Mouse (Mus musculus) embryonic facial prominence, embryonic 11.5 days (tissue): ENCODE measurements around the gene Nf1. TPM values are rescaled to one million over a fixed set of nuclear protein-coding genes. Genes with fewer than 3 reads are reported as not detected.

Experiments
- ATAC-seq: fragments of 200-750 bp; cut with Nextera tagmentation; replicated peaks from 2 replicates; pipeline ENCODE4 v1.8.0; 2017; ENCODE audit warnings: low read depth; ENCODE audit not compliant: insufficient number of reproducible peaks, low FRiP score, low TSS enrichment
- DNase-seq: peaks from one replicate; pipeline ENCODE4 v3.0.0-alpha.2; 2015; ENCODE audit warnings: low spot score
- H3K27ac ChIP-seq: fragments of 300-500 bp; sonication (generic); replicated peaks from 2 replicates; pipeline ENCODE4 v1.5.1; 2014; ENCODE audit warnings: mild to moderate bottlenecking, low read depth, low read length, control low read depth
- H3K27me3 ChIP-seq: fragments of 300-500 bp; sonication (generic); 2 replicates; pipeline ENCODE4 v1.6.1; 2014; ENCODE audit warnings: mild to moderate bottlenecking, low read length, moderate library complexity, mixed read lengths; ENCODE audit not compliant: control insufficient read depth, insufficient read depth
- H3K36me3 ChIP-seq: fragments of 300-500 bp; sonication (generic); replicated peaks from 2 replicates; pipeline ENCODE4 v1.6.1; 2014; ENCODE audit warnings: low read depth, mild to moderate bottlenecking, low read length, moderate library complexity, mixed read lengths; ENCODE audit not compliant: control insufficient read depth, insufficient read depth
- H3K4me1 ChIP-seq: fragments of 300-500 bp; sonication (generic); 2 replicates; pipeline ENCODE4 v1.6.1; 2014; ENCODE audit warnings: low read length, mixed read lengths; ENCODE audit not compliant: control insufficient read depth, insufficient read depth
- H3K4me2 ChIP-seq: fragments of 300-500 bp; sonication (generic); 2 replicates; pipeline ENCODE4 v1.6.1; 2014; ENCODE audit warnings: low read depth, mild to moderate bottlenecking, control low read depth, low read length, moderate library complexity
- H3K4me3 ChIP-seq: fragments of 300-500 bp; sonication (generic); 2 replicates; pipeline ENCODE4 v1.5.1; 2014; ENCODE audit warnings: low read depth, low read length, control low read depth
- H3K9ac ChIP-seq: fragments of 300-500 bp; sonication (generic); replicated peaks from 2 replicates; pipeline ENCODE4 v1.6.1; 2014; ENCODE audit warnings: mild to moderate bottlenecking, control low read depth, low read length
- H3K9me3 ChIP-seq: fragments of 300-500 bp; sonication (generic); replicated peaks from 2 replicates; pipeline ENCODE4 v1.6.1; 2016; ENCODE audit warnings: mild to moderate bottlenecking, low read length, inconsistent platforms, mixed read lengths; ENCODE audit not compliant: control insufficient read depth
- WGBS: fragments of 180-500 bp; shearing (Covaris S2); extraction: QIAGEN DNeasy Blood & Tissue Kit; methylation state at CpG from one replicate; pipeline ENCODE4 v1.1.7; 2014; 5-methylcytosine and 5-hydroxymethylcytosine counted together
- polyA plus RNA-seq: library from polyadenylated mRNA; unstranded; fragments of >200 nt; fragmentation: Nextera tagmentation; extraction: Ambion mirVana; gene quantifications from 2 replicates; pipeline ENCODE4 v1.2.1, GENCODE M21; 2014

Gene Nf1
- polyA plus RNA-seq, 1 experiment from 2014 or later: 8.1 TPM

DNA sequence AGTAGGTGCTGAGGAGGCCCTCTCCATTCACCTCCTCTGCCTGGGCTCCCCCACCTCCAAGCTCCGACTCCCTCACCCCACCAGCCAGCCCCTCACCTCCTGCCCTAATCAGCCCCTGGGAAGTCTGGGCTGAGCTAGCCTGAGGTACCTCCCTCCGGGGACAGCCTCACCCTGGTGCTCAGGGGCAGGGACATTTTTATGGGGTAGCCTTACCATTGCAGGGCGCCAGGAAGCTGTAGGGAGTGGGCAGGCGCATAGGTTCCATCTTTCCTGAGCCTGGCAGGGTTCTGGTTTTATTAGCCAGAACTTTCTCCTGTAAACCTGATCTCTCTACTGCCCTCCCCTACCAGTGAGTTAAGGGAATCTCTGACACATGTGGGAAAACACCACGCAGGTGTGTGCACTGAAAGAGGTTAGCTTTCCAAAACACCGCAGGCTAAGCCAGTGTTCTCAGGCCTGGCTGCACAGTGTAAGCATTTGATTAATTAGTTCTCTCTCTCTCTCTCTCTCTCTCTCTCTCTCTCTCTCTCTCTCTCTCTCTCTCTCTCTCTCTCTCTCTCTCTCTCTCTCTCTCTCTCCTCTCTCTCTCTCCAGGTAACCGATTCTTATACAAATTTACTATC is 290.4 kb downstream of the Nf1 start:
- no peaks in the 10 kb centered on the region for H3K4me1 ChIP-seq
- no peaks in the 10 kb centered on the region for H3K27me3 ChIP-seq
- H3K4me3 ChIP-seq: no peak overlapping the region
- no peaks in the 10 kb centered on the region for H3K9me3 ChIP-seq
- DNase-seq: no peak
- H3K27ac ChIP-seq: no peak overlapping the region
- H3K36me3 ChIP-seq: no peaks in the 10 kb centered on the region
- H3K4me2 ChIP-seq: no peak overlapping the region
- WGBS: 77% methylated on average over 7 of the region's 7 CpGs
- no peak overlapping the region for H3K9ac ChIP-seq
- no peak for ATAC-seq

GRCm38 (mm10) chr11:79630521-79630920 is 291.0 kb downstream of the Nf1 start:
- WGBS: 34% methylated on average over 6 of the region's 6 CpGs
- no peak overlapping the region for H3K9ac ChIP-seq
- no peaks in the 10 kb centered on the region for H3K9me3 ChIP-seq
- ATAC-seq: no peak
- no peak overlapping the region for H3K4me3 ChIP-seq
- no peaks in the 10 kb centered on the region for H3K27me3 ChIP-seq
- no peak for DNase-seq
- H3K4me2 ChIP-seq: no peak overlapping the region
- H3K27ac ChIP-seq: no peak overlapping the region
- no peaks in the 10 kb centered on the region for H3K4me1 ChIP-seq
- H3K36me3 ChIP-seq: no peaks in the 10 kb centered on the region

Other genes starting within 250 kb of the Nf1 start
- gene Ksr1, start 193.3 kb upstream of the Nf1 start, polyA plus RNA-seq: 2.9 and 4.3 TPM in 2 replicates
- 433 and 480 TPM in 2 replicates for gene Wsb1, start 85.0 kb upstream of the Nf1 start, polyA plus RNA-seq
- not detected in 2 replicates for gene Gm9964, start 42.8 kb upstream of the Nf1 start, polyA plus RNA-seq
- 0.21 and 0.58 TPM in 2 replicates for gene Omg, start 164.4 kb downstream of the Nf1 start, polyA plus RNA-seq
- gene Evi2b, start 184.1 kb downstream of the Nf1 start, polyA plus RNA-seq: 0.96 TPM in 1 of 2 replicates, not detected in the other
- 0.38 and 0.88 TPM in 2 replicates for gene Evi2, start 190.9 kb downstream of the Nf1 start, polyA plus RNA-seq
- 1.9 and 2.3 TPM in 2 replicates for gene Evi2a, start 190.9 kb downstream of the Nf1 start, polyA plus RNA-seq